Mouse (Mus musculus): Measurements from ENCODE around the gene Il6st. TPM values are rescaled to one million over a fixed set of nuclear protein-coding genes. Genes with fewer than 3 reads are reported as not detected.
"Not testable (repeated sequence)": the region's sequence is repeated elsewhere in the genome, so short reads cannot be mapped to it uniquely, and the experiment has no call there.

The Il6st gene
- 11.3 and 15.1 TPM in 2 replicates for polyA plus RNA-seq (2015; fragmentation: Nextera tagmentation; extraction: Ambion mirVana)

DNA sequence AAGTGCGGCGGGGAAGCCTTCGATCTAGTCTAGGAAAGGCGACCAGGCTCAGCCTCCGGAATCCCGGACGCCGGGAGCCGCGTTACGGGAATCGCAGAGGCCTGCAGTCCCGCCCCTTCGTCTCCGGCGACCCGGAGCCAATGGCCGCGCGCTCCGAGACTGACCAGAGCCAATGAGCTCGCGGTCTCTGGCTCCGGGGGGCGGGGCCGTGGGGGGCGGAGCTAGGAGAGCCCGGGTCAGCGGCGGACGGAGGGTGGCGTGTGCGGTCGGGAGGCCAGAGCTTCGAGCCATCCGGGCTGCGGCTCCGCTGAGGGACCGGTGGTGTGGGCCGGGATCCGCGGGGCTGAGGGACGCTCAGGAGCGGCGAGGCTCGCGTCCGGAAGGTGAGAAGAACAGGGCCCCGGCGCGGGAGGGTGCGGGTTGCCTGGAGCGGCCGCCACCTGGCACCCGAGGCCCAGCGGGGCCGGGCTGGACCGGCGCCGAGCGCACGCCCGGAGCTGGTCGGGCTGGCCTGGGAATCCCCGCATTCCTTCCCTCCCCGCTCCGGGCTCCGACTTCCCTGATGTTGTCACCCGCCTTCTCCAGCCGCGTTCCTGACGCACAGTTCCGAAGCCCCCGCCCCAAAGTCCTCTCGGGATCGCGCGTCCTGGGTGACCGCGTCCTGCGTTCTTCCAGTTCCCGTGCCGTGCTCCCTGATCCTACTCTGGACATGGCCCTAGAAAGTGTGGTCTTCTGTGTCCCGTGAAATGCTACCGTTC, at the start of gene Il6st:
TSS of gene Il6st (plus strand) at position 203 of the 758 bp plus-strand sequence.
- H3K4me2 ChIP-seq (replicated peaks): peak within 1 kb of the TSS; percentile 76
- H3K36me3 ChIP-seq: no peaks in the 10 kb centered on the region
- no peaks in the 10 kb centered on the region for H3K27me3 ChIP-seq
- ATAC-seq (replicated peaks): peak; percentile 100
- H3K27ac ChIP-seq (replicated peaks): peak within 1 kb of the TSS; percentile 66; the same call in 1 of the 2 replicates
- under 1% methylated on average over 77 of the region's 85 CpGs for WGBS
- H3K9ac ChIP-seq (replicated peaks): peak within 1 kb of the TSS; percentile 73
- H3K4me1 ChIP-seq: peaks cover 17% of the 10 kb centered on the region
- no peaks in the 10 kb centered on the region for H3K9me3 ChIP-seq
- H3K4me3 ChIP-seq: peak within 1 kb of the TSS; percentile 93

DNA sequence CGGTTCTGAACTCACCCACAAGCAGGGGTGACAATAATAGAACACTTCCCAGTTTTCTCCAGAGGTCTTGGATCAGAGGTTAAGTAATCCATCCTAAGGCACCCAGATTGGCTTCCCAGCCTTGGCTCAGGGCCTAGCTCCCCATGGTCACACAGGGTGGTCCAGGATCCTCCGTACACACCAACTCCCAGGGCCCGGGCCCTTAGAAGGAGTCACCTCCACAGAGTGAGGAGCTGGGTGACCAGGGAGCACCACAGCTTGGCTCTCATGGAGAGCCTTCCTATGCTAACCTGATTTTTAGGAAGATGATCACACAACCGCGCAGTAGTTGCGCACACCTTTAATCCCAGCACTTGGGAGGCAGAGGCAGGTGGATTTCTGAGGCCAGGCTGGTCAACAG, 48.0 kb upstream of the Il6st start:
- Histone ChIP-seq H3K9me3 (no peaks in the 10 kb centered on the region), H3K4me1 (no peaks in the 10 kb centered on the region), H3K4me3 (no peak overlapping the region), H3K27me3 (no peaks in the 10 kb centered on the region), H3K9ac (replicated peaks) (no peak overlapping the region), H3K27ac (replicated peaks) (no peak overlapping the region), H3K4me2 (replicated peaks) (no peak overlapping the region), H3K36me3 (no peaks in the 10 kb centered on the region)
- ATAC-seq (replicated peaks): no peak
- 74% methylated on average over 6 of the region's 6 CpGs for WGBS

DNA sequence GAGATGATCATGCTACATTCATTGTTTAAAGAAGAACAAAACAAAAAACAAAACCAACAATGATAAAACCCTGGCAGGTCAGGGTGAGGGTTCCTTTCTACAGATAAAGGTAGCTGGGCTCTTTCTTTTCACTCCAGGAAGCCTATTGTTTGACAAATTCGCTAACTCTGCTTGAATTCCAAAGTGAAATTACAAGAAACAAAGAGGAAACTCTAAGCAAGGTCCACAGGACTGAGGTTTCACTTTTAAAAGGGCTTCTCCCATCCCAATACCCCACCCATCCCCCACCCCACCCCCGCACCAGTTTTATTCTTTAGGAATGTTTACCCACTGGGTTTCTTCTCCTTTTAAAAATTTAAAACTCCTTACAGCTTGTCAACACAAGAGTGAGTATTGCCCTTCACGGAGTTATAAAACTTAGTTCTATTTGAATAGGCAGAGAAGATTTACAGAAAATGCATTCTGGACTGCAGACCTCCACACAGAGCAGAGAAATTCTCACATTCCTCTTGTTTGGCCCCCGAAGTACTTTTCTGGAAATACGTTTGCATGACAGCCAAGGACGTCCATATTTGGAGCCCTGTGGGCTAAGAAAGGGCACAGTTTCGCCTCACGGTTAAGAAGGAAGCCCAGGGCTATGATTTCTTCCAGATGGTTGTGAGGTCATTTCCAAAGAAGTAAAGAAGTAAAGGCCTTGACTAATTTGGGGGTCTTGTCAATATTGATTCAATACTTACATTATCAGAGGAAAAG, 47.3 kb upstream of the Il6st start:
- no peak for ATAC-seq (replicated peaks)
- Histone ChIP-seq H3K27me3 (no peaks in the 10 kb centered on the region), H3K4me1 (no peaks in the 10 kb centered on the region), H3K4me3 (no peak overlapping the region), H3K9me3 (no peaks in the 10 kb centered on the region), H3K36me3 (no peaks in the 10 kb centered on the region), H3K9ac (replicated peaks) (no peak overlapping the region), H3K4me2 (replicated peaks) (no peak overlapping the region), H3K27ac (replicated peaks) (no peak overlapping the region)
- WGBS: 19% methylated on average over 8 of the region's 8 CpGs

GRCm38 (mm10) chr13:112417163-112417523, 46.7 kb upstream of the Il6st start:
- Histone ChIP-seq H3K9me3 (no peaks in the 10 kb centered on the region), H3K27ac (replicated peaks) (no peak overlapping the region), H3K4me2 (replicated peaks) (no peak overlapping the region), H3K4me3 (no peak overlapping the region), H3K9ac (replicated peaks) (no peak overlapping the region), H3K4me1 (no peaks in the 10 kb centered on the region), H3K27me3 (no peaks in the 10 kb centered on the region), H3K36me3 (no peaks in the 10 kb centered on the region)
- no peak for ATAC-seq (replicated peaks)
- 50% methylated on average over 4 of the region's 4 CpGs for WGBS

DNA sequence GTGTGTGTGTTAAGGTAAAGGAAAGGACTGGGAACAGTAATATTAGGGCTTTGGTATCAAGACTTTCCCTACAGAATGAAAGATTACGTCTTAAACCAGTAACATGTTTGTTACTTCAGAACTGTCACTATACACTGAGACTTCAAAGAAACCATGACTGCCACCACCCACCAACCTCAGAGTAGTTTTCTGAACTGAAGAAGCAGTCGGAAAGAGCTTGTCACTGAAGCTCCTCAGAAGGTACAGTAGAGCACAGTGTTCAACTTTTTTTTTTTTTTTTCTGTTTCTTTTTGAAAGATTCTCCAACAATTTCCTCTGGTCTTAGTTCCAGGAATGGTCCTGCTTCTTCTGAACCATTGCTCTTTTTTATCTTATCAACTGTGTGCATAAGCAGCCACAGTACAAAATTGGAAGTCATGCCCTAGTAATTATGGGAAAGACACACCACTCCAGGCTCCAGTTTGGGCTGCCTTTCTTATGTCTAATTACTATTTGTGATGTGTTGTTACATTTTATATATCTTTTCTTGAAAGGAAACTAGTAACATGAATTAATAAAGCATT, 45.9 kb upstream of the Il6st start:
- Histone ChIP-seq H3K9ac (replicated peaks) (no peak overlapping the region), H3K4me3 (no peak overlapping the region), H3K4me1 (no peaks in the 10 kb centered on the region), H3K27ac (replicated peaks) (no peak overlapping the region), H3K9me3 (no peaks in the 10 kb centered on the region), H3K27me3 (no peaks in the 10 kb centered on the region), H3K36me3 (no peaks in the 10 kb centered on the region), H3K4me2 (replicated peaks) (no peak overlapping the region)
- 82% methylated on average over 2 of the region's 2 CpGs for WGBS
- ATAC-seq (replicated peaks): no peak

- no peaks in the 10 kb centered on the region for H3K9me3 ChIP-seq
- H3K4me3 ChIP-seq: no peak overlapping the region
- H3K4me2 ChIP-seq (replicated peaks): no peak overlapping the region
- ATAC-seq (replicated peaks): no peak
- no peak overlapping the region for H3K9ac ChIP-seq (replicated peaks)
- H3K36me3 ChIP-seq: no peaks in the 10 kb centered on the region
- WGBS: 90% methylated on average over 4 of the region's 4 CpGs
- no peak overlapping the region for H3K27ac ChIP-seq (replicated peaks)
- no peaks in the 10 kb centered on the region for H3K27me3 ChIP-seq
- no peaks in the 10 kb centered on the region for H3K4me1 ChIP-seq
Observed at GRCm38 (mm10) chr13:112418595-112418994, 45.3 kb upstream of the Il6st start.

DNA sequence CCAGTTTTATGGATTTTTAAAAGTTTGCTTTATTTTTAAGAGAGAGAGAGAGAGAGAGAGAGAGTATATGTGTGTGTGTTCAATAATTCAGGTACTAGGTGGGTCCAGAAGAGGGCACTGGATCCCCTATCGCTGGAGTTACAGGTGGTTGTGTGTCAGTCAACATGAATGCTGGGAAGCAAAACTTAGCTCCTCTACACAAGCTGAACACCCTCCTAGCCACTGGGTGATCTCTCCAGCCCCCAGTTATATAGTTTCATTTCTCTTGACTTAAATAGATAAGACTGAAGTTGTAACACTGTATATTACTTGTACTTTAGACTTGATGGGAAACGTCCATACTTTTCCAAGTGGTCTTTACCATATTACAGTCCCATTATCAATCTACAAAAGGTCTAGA, 39.7 kb upstream of the Il6st start:
- Histone ChIP-seq H3K9me3 (no peaks in the 10 kb centered on the region), H3K27me3 (no peaks in the 10 kb centered on the region), H3K9ac (replicated peaks) (no peak overlapping the region), H3K4me2 (replicated peaks) (no peak overlapping the region), H3K27ac (replicated peaks) (no peak overlapping the region), H3K4me3 (no peak overlapping the region), H3K36me3 (no peaks in the 10 kb centered on the region), H3K4me1 (no peaks in the 10 kb centered on the region)
- 82% methylated on average over 2 of the region's 2 CpGs for WGBS
- no peak for ATAC-seq (replicated peaks)

DNA sequence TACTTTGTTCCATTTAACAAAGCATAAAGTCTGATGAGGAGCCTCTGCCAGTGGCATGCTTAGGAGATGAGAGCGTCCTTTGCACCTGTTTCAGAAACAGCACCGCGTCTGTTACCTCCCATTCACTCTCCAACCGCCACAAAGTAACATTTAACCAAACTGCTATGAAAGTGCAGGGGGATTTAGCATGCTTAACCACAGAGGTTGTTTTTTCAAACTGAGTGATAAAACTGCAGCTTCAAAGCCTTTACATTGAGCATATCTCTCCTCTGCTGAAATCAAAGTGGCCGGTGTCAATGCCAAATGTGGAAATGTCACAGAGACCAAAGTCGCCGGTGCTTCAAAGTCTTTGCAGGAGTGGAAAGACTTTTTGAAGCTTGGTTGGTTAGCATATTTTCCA, 39.2 kb upstream of the Il6st start:
- Histone ChIP-seq H3K9me3 (no peaks in the 10 kb centered on the region), H3K4me2 (replicated peaks) (no peak overlapping the region), H3K27ac (replicated peaks) (no peak overlapping the region), H3K27me3 (no peaks in the 10 kb centered on the region), H3K4me3 (no peak overlapping the region), H3K36me3 (no peaks in the 10 kb centered on the region), H3K4me1 (no peaks in the 10 kb centered on the region), H3K9ac (replicated peaks) (no peak overlapping the region)
- WGBS: 91% methylated on average over 7 of the region's 7 CpGs
- no peak for ATAC-seq (replicated peaks)

DNA sequence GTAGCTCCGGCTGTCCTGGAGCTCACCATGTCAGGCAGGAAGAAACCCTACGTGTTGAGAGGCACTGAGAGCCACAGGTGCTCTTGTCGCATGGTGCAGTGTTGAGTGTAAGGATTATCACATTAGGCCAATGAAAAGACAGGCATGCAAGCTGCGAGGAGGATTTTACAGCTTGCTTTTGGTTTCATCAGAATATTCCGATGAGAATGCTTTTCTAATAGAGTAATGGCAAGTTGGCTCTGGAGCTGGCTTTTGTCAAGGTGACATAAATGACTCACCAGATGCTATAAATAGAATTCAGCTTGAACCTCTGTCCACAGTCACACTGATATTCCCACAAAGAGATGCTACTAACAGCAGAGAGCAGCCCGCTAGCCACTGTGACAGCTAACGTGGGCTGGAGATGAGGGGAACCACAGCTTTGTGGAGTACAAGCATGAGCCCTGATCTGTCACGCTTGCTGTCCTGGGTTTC, 38.7 kb upstream of the Il6st start:
- H3K4me3 ChIP-seq: no peak overlapping the region
- H3K27me3 ChIP-seq: no peaks in the 10 kb centered on the region
- no peaks in the 10 kb centered on the region for H3K9me3 ChIP-seq
- H3K4me2 ChIP-seq (replicated peaks): no peak overlapping the region
- no peaks in the 10 kb centered on the region for H3K4me1 ChIP-seq
- ATAC-seq (replicated peaks): no peak
- H3K36me3 ChIP-seq: no peaks in the 10 kb centered on the region
- no peak overlapping the region for H3K9ac ChIP-seq (replicated peaks)
- WGBS: 79% methylated on average over 8 of the region's 8 CpGs
- no peak overlapping the region for H3K27ac ChIP-seq (replicated peaks)

GRCm38 (mm10) chr13:112426265-112427135, 37.4 kb upstream of the Il6st start:
- no peaks in the 10 kb centered on the region for H3K9me3 ChIP-seq
- no peak for ATAC-seq (replicated peaks)
- WGBS: 75% methylated on average over 13 of the region's 13 CpGs
- no peaks in the 10 kb centered on the region for H3K27me3 ChIP-seq
- no peak overlapping the region for H3K4me3 ChIP-seq
- no peak overlapping the region for H3K27ac ChIP-seq (replicated peaks)
- no peaks in the 10 kb centered on the region for H3K36me3 ChIP-seq
- no peak overlapping the region for H3K4me2 ChIP-seq (replicated peaks)
- no peaks in the 10 kb centered on the region for H3K4me1 ChIP-seq
- no peak overlapping the region for H3K9ac ChIP-seq (replicated peaks)

- H3K4me3 ChIP-seq; ATAC-seq (replicated peaks); H3K9me3 ChIP-seq; H3K36me3 ChIP-seq; H3K27me3 ChIP-seq; H3K9ac ChIP-seq (replicated peaks); H3K27ac ChIP-seq (replicated peaks); H3K4me1 ChIP-seq; H3K4me2 ChIP-seq (replicated peaks): not testable (repeated sequence)
- WGBS: 91% methylated on average over 4 of the region's 4 CpGs
Observed at GRCm38 (mm10) chr13:112427136-112427470, 36.8 kb upstream of the Il6st start.

DNA sequence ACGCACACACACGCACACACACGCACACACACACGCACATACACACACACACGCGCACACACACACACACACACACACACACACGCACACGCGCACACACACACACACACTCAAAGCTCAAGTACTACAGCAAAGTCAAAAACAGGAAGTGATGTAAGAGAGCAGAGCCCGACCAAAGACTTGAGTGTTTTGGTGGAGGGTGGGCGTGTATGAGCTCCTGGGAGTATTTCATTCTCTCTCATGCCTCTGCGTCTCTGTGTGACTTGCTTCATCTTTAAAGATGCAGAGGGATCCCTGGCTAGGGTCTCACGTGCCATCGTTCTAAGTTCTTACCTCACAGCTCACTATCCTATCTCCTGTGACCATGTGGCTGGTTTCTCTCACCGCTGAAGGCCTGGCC, 36.3 kb upstream of the Il6st start:
- 94% methylated on average over 15 of the region's 15 CpGs for WGBS
- Histone ChIP-seq H3K27ac (replicated peaks) (no peak overlapping the region), H3K4me2 (replicated peaks) (no peak overlapping the region), H3K9me3 (no peaks in the 10 kb centered on the region), H3K4me3 (no peak overlapping the region), H3K9ac (replicated peaks) (no peak overlapping the region), H3K36me3 (no peaks in the 10 kb centered on the region), H3K4me1 (no peaks in the 10 kb centered on the region), H3K27me3 (no peaks in the 10 kb centered on the region)
- no peak for ATAC-seq (replicated peaks)

Data from forebrain, embryonic 15.5 days (tissue).